Mouse (Mus musculus) CD4-positive, CD25-positive, alpha-beta regulatory T cell, adult 4 months (primary cell): ENCODE measurements around the gene Camta2. TPM values are rescaled to one million over a fixed set of nuclear protein-coding genes. Genes with fewer than 3 reads are reported as not detected.

Source experiments
- ATAC-seq: one replicate; pipeline ENCODE4 v1.8.0; 2017
- polyA plus RNA-seq, 2 experiments: library from polyadenylated mRNA; unstranded; fragments of 100-300 nt; shearing (Covaris generic); gene quantifications; one replicate each; pipeline ENCODE4 v1.2.1; 2017

The Camta2 gene
- polyA plus RNA-seq, 2 experiments from 2014 or later, result 12.2 to 15.8 TPM

- ATAC-seq, result peak; percentile 72
These were observed 40.9 kb downstream of the Camta2 start, which contains the start of the genes Rnf167 and Slc25a11 for GRCm38 (mm10) chr11:70646691-70647650. Gene Rnf167 (plus strand): TSS chr11:70647235. Gene Slc25a11 (minus strand): TSS chr11:70647479.

GRCm38 (mm10) chr11:70646259-70646555, 41.7 kb downstream of the Camta2 start:
- no peak for ATAC-seq

GRCm38 (mm10) chr11:70645461-70646258, 42.2 kb downstream of the Camta2 start:
- no peak for ATAC-seq

- ATAC-seq, result no peak
These were observed 43.3 kb downstream of the Camta2 start for GRCm38 (mm10) chr11:70644564-70645103.

- ATAC-seq, result no peak
These were observed 44.9 kb downstream of the Camta2 start for GRCm38 (mm10) chr11:70643051-70643450.

- no peak for ATAC-seq
These were observed 46.7 kb downstream of the Camta2 start for GRCm38 (mm10) chr11:70641241-70641640.

GRCm38 (mm10) chr11:70639976-70640375, 47.9 kb downstream of the Camta2 start:
- no peak for ATAC-seq

- ATAC-seq, result no peak
These were observed 49.1 kb downstream of the Camta2 start, which contains the start of gene Gp1ba for GRCm38 (mm10) chr11:70638714-70639278. Gene Gp1ba (plus strand): TSS chr11:70639122.

GRCm38 (mm10) chr11:70638293-70638692, 49.6 kb downstream of the Camta2 start:
- ATAC-seq, result no peak

GRCm38 (mm10) chr11:70637764-70638163, 50.1 kb downstream of the Camta2 start:
- ATAC-seq, result no peak

- ATAC-seq, result no peak
These were observed 52.3 kb downstream of the Camta2 start for GRCm38 (mm10) chr11:70635601-70636000.

- ATAC-seq, result no peak
These were observed 57.8 kb downstream of the Camta2 start for GRCm38 (mm10) chr11:70630129-70630528.

- no peak for ATAC-seq
These were observed 58.3 kb downstream of the Camta2 start for GRCm38 (mm10) chr11:70629557-70629956.

- ATAC-seq, result no peak
These were observed 59.5 kb downstream of the Camta2 start for GRCm38 (mm10) chr11:70628431-70628830.

- no peak for ATAC-seq
These were observed 61.0 kb downstream of the Camta2 start for GRCm38 (mm10) chr11:70626877-70627276.

- no peak for ATAC-seq
These were observed 62.4 kb downstream of the Camta2 start for GRCm38 (mm10) chr11:70625473-70625872.

GRCm38 (mm10) chr11:70623053-70623742, 64.7 kb downstream of the Camta2 start:
- no peak for ATAC-seq

GRCm38 (mm10) chr11:70621972-70622814, 65.7 kb downstream of the Camta2 start:
- ATAC-seq, result peak; percentile 78
